Mouse (Mus musculus) G1E (cell line): ENCODE measurements at regions not wholly inside any gene's neighbourhood (a gene's known extent, or its start where the extent isn't known, plus 50 kb on each side); places are given as distances from the start of the nearest gene placed in this dataset.

Experiments used
- CTCF ChIP-seq: IDR thresholded peaks from 2 replicates; pipeline ENCODE4 v1.5.1; 2012; ENCODE audit warnings: low read depth, low read length, inconsistent platforms, mixed read lengths
- TAL1 ChIP-seq: conservative IDR thresholded peaks from 2 replicates; pipeline ENCODE4 v1.6.1; 2012; ENCODE audit warnings: low read depth, low read length, inconsistent platforms, mixed read lengths

DNA sequence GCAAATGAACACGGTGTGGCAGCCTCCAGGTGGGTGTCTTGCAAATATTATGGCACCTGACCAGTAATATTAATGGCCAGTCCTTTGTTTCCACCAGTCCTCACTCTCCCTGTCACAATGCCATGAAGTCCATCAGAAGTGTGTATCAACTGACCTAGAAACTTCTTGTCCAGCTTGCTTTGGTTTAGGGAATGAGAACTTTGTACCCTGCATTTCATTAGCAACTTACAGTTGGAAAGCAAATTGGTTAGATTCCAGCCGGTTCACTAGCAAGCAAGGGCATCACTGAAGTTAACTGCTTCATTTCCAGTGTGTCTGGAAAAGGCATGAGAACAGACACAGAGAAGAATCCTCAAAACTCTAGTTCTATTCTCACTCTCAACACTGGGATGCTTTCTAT, 178.1 kb upstream of the Lyplal1 start:
- TF ChIP-seq CTCF (no peak), TAL1 (no peak)
